Mouse (Mus musculus) small intestine, adult 2 months (tissue): ENCODE results near the gene Pnpo. TPM values are rescaled to one million over a fixed set of nuclear protein-coding genes. Genes with fewer than 3 reads are reported as not detected.

Experiments used
- H3K27ac ChIP-seq: fragments of 200-500 bp; 2 replicates; pipeline ENCODE4 v1.5.1; 2012; ENCODE audit warnings: low read depth, low read length, control low read depth, inconsistent platforms; ENCODE audit not compliant: insufficient read depth
- H3K27me3 ChIP-seq: fragments of 200-500 bp; 2 replicates; pipeline ENCODE4 v1.6.1; 2012; ENCODE audit warnings: mild to moderate bottlenecking, moderate library complexity, low read length, inconsistent platforms; ENCODE audit not compliant: control insufficient read depth, insufficient read depth
- H3K36me3 ChIP-seq: fragments of 200-500 bp; 2 replicates; pipeline ENCODE4 v1.6.1; 2012; ENCODE audit warnings: mild to moderate bottlenecking, low read length, control low read depth, inconsistent platforms; ENCODE audit not compliant: control insufficient read depth, insufficient read depth
- H3K4me1 ChIP-seq: fragments of 200-500 bp; 2 replicates; pipeline ENCODE4 v1.6.1; 2012; ENCODE audit warnings: low read length, inconsistent platforms, mixed read lengths; ENCODE audit not compliant: control insufficient read depth, insufficient read depth, insufficient read length
- H3K4me3 ChIP-seq: fragments of 200-500 bp; 2 replicates; pipeline ENCODE4 v1.5.1; 2012; ENCODE audit warnings: low read depth, mild to moderate bottlenecking, control low read depth, inconsistent platforms, low read length, moderate library complexity
- CTCF ChIP-seq: fragments of 200-500 bp; IDR thresholded peaks from 2 replicates; pipeline ENCODE4 v1.5.1; 2012; ENCODE audit warnings: low read depth, mild to moderate bottlenecking, control low read depth, inconsistent platforms, low read length, moderate library complexity, mixed read lengths; ENCODE audit not compliant: insufficient replicate concordance, insufficient read length; ENCODE audit errors: extremely low read depth
- POLR2A ChIP-seq: fragments of 200-500 bp; IDR thresholded peaks from 2 replicates; pipeline ENCODE4 v1.6.1; 2012; ENCODE audit warnings: low read depth, mild to moderate bottlenecking, control low read depth, inconsistent platforms, low read length, moderate library complexity
- WGBS: fragments of 180-500 bp; shearing (Covaris S2); methylation state at CpG from one replicate; pipeline ENCODE4 v1.1.7; 2018; 5-methylcytosine and 5-hydroxymethylcytosine counted together
- polyA plus RNA-seq: library from polyadenylated mRNA; depleted of rRNA; stranded (reverse); fragments of >200 nt; gene quantifications from 2 replicates; pipeline ENCODE4 v1.2.3, GENCODE M21; 2012

The Pnpo gene
- polyA plus RNA-seq, 1 experiment = 44.6 TPM

DNA sequence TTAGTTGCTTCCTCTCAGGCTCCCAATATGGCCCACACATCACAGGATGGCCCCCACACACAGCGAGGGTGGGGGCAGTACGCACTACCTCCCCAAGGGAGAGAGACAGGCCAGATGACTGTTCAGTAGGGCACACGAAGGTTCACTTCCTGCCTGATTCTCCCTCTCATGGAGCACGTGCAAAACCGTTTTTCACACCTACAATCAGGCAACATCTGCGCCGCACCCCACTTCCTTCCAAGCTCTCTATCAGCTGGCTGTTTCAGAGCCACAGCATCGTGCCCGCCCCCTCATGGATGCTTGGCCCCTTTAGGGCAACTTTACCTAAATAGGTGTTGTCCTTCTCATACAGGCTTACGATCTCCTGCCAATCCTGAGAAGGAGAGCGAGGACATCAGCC lies 31.1 kb downstream of the Pnpo start:
- TF ChIP-seq CTCF = no peak
- no peak for TF ChIP-seq POLR2A
- 74% methylated on average over 11 of the region's 11 CpGs for WGBS
- Histone ChIP-seq H3K27ac (no peak overlapping the region), H3K4me1 (peaks cover 4% of the 10 kb centered on the region), H3K36me3 (peaks cover 27% of the 10 kb centered on the region), H3K4me3 (no peak overlapping the region), H3K27me3 (no peaks in the 10 kb centered on the region)

DNA sequence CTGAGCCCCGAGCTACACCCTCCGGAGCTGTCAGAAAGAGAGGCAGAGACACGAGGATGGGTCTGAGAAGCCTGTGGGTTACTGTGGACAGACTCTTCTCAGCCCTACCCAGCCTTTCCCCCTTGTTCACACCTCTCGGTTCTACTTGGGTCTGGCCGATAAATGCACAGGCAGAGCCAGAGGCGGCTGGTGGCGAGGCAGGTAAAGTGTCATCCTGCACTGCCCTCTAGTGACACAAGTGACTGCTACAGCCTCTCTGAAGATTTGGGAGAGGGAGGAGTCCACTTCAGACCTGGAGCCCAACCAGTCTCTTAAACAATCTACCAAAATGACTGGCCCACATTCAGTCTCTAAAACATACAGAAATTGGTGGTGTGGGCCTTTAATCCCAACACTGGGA lies 33.8 kb downstream of the Pnpo start:
- H3K27ac ChIP-seq = no peak overlapping the region
- H3K4me1 ChIP-seq = no peaks in the 10 kb centered on the region
- H3K4me3 ChIP-seq = no peak overlapping the region
- no peaks in the 10 kb centered on the region for H3K27me3 ChIP-seq
- peaks cover 35% of the 10 kb centered on the region for H3K36me3 ChIP-seq
- TF ChIP-seq POLR2A (no peak), CTCF (peak; percentile 72)
- WGBS = 34% methylated on average over 7 of the region's 7 CpGs

DNA sequence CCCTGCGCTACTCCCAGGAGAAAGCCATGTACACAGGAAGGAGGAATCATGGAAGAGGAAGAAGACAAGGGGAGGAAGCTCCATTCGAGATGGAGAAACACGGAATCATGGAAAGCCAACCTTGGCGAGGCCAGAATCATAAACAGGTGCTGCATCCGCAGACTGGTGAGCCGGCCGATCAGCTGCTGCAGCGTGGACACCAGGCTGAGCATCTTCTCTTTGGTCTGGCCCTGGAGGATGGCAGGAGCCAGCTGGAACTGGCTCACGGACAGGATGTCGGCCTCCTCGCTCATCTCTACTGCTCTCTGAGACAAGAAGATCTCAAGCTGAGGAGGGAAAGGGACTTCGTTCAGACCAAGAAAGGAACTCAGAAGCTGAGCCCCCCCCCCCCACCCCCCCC lies 35.2 kb downstream of the Pnpo start:
- peaks cover 35% of the 10 kb centered on the region for H3K36me3 ChIP-seq
- H3K27me3 ChIP-seq = no peaks in the 10 kb centered on the region
- 95% methylated on average over 12 of the region's 12 CpGs for WGBS
- TF ChIP-seq POLR2A (no peak), CTCF (no peak)
- H3K4me3 ChIP-seq = no peak overlapping the region
- H3K27ac ChIP-seq = no peak overlapping the region
- no peaks in the 10 kb centered on the region for H3K4me1 ChIP-seq

DNA sequence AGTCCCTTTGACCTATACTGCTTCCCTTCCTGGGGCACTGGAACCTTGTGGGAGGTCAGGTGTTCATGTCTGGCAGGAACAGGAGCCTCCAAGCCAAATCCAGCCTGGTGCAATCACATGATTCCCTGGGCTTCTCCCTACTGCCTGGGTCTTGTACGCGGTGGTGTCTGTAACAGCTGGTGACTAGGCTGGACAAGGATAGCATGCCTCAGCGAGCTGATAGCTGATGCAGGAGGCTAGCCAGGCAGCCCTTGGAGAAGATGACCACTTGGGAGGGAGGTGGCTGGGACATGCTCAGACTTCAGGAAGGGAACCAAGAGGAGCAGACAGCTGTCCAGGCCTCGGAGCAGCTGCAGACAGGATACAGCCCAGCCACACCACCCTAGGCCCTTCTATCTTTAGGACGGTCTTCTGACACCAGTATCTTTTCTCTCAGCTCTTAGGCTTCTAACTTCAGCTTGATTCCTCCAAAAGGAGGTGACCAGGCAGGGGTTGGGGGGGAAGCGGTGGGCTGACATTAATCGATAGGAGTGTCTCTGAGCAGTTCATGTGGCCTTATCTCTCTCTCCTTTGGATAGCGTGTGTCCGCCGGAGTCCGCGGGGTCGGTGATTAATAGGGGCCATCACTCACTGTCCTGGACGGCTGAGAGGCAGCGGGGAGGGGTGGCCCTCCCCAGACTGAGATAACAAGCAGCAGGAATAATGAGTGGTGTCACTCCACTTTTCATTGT lies 37.2 kb downstream of the Pnpo start:
- H3K36me3 ChIP-seq = peaks cover 35% of the 10 kb centered on the region
- 67% methylated on average over 15 of the region's 15 CpGs for WGBS
- TF ChIP-seq CTCF = no peak

DNA sequence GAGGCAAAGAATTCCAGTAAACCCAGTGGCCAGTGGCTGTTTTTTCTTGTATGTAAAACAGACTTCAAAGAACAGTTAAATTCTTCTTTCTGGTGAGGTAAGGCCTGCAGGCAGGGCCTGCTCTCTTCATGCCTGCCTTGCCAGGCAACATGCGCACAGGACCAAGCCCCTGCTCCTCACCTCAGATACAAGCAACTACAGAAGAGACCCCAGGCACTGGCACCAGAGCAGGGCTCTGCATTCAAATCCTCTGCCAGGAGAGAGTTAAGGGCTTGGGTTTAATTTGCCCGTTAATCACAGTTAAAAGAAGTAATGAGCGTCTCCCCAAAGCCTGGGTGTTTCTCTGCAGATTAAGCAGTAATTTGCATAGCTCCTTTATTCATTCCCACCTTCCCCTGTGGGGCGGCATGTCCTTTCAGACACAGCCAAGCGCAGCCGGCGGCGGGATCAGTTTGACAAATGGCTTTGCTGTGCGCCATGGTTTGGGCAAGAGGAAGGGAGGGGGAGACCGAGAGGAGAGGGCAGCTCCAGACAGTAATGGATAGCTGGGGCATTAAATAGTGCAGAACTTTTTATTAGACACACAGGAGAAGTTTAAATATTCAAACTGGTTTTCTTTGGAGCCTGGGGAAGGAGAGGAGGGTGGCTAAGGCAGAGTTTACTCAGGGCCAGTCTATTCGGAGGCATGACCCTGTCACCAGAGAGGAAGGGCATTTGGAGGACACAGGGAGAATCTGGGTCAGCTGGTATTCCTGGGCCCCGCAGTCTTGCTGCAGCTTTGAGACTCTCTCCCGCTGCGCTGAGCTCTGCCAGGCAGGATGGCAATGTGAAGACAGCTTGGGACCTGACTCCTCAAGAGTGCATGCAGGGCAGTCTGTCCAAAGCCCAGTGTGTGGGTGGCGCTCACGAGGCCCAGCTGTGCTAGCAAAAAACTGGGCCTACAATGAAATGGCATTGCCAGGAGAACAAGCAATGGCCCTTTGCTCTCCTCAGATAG lies 40.8 kb downstream of the Pnpo start:
- TF ChIP-seq POLR2A = no peak
- no peak for TF ChIP-seq CTCF
- 54% methylated on average over 16 of the region's 16 CpGs for WGBS
- H3K27ac ChIP-seq = no peak overlapping the region

More for the DNA sequence above, 37.2 kb downstream of the Pnpo start:
- Histone ChIP-seq H3K27ac (no peak overlapping the region), H3K27me3 (no peaks in the 10 kb centered on the region), H3K4me1 (no peaks in the 10 kb centered on the region), H3K4me3 (no peak overlapping the region)

DNA sequence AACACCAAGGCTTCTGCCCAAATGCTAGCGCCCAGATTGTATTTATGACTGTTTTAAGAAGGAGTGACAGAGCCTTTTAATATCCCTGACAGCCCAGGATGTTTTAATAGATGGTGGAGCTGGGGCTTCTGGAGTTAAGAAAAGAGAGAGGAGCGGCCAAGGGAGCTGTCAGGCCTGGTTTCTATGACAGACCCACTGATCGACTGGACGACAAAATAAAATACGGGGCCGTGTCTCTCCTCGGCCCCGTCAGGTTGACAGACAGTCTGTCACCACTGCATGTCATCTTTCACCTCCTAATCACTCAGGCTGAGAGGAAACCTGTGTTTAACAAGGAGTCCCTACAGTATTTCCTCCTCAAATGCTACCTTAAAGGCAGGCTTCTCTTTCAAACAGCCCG lies 42.5 kb downstream of the Pnpo start:
- Histone ChIP-seq H3K27ac (no peak overlapping the region), H3K27me3 (no peaks in the 10 kb centered on the region), H3K36me3 (peaks cover under 1% of the 10 kb centered on the region; the same call in 1 of the 2 replicates), H3K4me3 (no peak overlapping the region), H3K4me1 (no peaks in the 10 kb centered on the region)
- WGBS = 80% methylated on average over 9 of the region's 9 CpGs
- TF ChIP-seq CTCF = no peak
- TF ChIP-seq POLR2A = no peak

More for the DNA sequence above, 40.8 kb downstream of the Pnpo start:
- Histone ChIP-seq H3K4me3 (no peak overlapping the region), H3K36me3 (peaks cover 10% of the 10 kb centered on the region), H3K4me1 (no peaks in the 10 kb centered on the region), H3K27me3 (no peaks in the 10 kb centered on the region)
